Mouse (Mus musculus) R1 (cell line): Measurements from ENCODE around the gene Stk11.

Experiments used
- DNase-seq: peaks from one replicate; pipeline ENCODE4 v3.0.0-alpha.2; 2018; ENCODE audit warnings: low read depth, low spot score

The Stk11 gene

DNA sequence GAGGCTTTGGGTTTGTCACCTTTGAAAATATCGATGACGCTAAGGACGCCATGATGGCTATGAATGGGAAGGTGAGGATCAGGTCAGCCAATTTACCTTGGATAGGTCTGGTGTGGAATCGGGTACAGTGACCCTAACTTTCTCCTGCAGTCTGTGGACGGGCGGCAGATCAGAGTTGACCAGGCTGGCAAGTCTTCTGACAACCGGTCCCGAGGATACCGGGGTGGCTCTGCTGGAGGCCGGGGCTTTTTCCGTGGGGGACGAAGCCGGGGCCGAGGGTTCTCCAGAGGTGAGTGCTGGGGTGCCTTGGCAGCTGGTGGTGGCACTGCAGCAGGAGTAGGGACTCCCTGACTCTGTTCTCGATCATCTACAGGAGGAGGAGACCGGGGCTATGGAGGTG is 54.4 kb downstream of the Stk11 start:
- no peak for DNase-seq

DNA sequence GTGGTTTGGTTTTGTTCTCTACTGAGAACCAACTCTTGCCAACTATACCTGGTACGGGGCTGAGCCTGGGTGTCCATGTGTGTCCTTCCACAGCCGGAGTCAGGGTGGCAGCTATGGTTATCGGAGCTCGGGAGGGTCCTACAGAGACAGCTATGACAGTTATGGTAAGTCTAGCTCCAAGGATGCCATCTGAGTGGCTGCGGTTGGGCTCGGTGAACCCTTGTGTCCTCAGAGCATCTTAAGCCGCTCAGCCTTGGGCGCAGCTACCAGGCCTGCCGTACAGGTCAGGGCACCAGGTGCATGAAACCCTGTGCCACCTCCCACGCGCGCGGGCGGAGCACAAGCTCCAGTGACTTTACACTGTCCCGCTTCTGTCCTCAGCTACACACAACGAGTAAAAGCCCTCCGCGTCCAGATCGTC is 55.0 kb downstream of the Stk11 start:
- no peak for DNase-seq

DNA sequence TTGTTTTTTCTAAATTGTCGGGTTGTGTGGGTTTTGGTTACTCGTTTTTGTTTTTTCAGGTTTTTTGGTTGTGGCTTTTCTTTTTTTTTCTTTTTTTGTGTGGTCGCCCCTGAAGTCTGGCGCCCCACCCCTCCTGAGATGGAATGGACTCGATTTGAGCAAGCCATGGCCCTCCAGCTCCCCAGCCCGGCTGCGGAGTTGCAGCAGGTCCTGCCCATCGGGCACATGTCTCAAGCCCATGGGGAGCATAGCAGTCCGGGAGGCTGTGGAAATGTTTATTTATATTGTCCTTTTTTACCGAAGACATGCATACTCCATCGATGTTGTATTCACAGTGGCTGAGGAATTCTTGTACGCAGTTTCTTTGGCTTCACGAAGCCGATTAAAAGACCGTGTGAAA is 55.6 kb downstream of the Stk11 start:
- DNase-seq = no peak

GRCm38 (mm10) chr10:80171760-80172526 is 56.3 kb downstream of the Stk11 start:
- no peak for DNase-seq

DNA sequence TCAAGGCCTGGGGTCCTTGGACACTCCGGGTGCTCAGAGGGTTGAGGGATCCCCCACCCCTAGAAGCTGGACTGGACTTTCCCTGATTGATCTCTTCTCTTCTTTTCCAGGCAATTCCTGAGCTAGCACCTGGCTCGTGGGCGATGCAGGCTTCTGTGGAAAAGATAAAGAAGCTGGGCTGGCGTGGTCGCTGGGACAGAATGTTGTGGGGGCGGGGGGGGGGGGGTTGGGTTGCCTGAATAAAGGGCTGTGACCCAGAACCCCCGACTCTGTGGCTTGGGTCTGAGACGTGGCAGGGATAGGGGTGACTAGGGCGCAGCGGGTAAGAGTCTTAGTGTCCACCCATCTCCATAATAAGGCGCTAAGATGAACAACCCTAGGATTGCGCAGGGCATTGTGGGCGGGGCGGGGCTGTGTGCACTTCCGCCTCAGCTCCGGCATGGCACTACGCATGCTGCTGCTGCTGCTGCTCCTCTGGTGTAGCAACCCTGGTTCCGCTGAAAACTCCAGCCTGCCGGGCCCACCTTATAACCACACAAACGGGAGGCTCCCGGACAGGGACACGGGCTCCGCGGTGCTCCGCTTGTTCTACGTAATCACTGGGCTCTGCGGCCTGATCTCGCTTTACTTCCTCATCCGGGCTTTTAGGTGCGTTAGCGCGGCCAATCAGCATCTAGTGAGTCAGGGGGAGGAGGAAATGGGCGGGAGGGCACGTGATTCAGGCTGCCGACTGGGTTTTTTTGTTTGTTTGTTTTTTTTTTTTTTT is 57.1 kb downstream of the Stk11 start, which contains the start of gene 1600002K03Rik:
TSS of gene 1600002K03Rik (plus strand) at position 418 of the 766 bp plus-strand sequence.
- DNase-seq = peak; percentile 97

DNA sequence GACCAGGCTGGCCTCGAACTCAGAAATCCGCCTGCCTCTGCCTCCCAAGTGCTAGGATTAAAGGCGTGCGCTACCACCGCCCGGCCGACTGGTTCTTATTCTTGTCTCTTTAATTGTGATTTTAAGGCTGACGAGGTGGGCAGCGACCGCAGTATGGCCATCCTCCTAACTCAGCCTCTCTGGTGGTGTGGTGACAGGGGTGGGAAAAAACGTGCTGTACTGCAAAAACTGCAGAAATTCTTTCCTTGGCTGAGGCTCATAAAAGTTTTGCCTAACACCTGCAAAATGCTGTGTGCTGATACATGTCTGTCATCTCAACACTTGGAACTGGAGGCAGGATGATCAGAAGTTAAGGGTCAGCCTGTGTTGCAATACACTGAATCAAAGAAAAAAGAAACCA is 57.8 kb downstream of the Stk11 start:
- DNase-seq = no peak

DNA sequence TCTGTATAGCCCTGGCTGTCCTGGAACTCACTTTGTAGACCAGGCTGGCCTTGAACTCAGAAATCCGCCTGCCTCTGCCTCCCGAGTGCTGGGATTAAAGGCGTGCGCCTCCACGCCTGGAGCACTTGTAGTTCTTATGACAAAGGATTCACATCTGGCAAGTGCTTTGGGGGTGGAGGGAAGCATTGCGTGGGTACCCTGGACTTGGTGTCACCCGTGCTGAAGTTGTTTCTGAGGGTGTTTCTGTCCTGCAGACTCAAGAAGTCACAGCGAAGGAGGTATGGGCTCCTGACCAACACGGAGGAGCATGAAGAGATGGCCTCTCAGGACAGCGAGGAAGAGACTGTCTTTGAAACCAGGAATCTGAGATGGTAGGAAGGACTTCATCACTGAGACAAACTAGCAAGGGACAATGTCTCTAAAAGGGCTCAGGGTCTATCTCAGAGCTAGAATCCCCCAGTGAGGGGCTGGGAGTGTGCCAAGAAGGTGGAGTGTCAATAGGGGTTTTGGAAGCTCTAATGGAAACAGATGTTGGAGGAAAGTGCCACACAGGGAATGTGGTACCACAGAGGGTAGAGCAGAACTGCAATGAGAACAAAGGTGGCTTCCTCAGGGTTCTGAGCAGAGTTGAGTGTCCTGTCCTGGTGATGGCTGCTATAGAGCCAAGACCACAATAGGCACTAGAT is 58.5 kb downstream of the Stk11 start:
- DNase-seq = no peak

DNA sequence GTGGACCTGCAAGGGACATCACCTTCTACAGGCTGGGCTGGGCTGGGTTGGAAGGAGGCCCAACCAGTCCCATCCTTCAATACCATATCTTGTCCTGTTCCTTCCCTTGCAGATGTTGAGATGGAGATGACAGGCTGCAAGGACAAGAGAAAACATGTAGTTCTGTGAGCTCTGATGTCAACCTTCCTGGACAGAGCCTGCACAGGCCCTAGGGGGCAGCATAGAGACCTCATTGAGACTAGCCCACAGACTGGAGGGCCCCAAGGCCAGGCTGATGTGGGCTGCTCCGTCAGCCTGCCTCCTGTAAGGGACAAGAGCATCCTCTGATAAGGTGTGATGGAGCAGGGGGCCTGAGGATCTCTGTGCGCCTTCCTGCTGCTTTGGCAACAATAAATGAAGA is 59.1 kb downstream of the Stk11 start:
- peak; percentile 78 for DNase-seq

DNA sequence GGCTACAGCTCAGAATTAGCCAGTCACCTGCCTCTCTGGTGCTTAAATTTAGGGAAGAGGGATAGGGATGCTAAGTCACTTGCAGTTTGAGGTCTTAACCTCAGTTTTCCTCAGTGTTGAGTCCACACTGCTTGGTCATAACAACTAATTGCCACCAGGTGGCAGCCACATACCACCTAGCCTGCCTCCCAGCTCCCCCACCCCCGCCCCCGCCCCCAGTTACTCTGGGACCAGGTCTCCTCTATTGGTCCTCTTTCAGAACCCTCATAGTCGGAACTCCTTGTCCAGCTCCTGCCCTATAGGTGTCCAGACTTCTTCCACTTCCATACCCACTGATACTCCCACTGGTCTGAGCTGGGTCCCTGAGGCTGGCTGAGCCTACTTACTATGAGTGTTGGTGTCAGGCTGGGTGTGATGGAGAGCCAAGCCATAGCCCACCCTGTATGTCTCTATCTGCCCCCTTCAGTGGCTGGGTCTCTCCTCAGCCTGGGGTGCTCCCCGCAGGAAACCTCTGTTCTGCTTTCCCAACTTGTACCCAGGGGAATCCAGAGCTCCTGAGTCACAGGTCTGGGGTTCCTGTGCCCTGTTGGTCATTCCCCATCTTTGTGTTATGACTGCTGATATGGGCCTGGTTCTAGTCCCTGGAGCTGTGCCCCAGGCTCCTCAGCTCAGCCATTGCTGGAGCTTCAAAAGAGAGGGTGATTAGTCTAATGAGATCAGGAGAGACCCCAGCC is 60.1 kb downstream of the Stk11 start:
- peak; percentile 67 for DNase-seq

GRCm38 (mm10) chr10:80176270-80176834 is 60.7 kb downstream of the Stk11 start:
- DNase-seq = no peak

DNA sequence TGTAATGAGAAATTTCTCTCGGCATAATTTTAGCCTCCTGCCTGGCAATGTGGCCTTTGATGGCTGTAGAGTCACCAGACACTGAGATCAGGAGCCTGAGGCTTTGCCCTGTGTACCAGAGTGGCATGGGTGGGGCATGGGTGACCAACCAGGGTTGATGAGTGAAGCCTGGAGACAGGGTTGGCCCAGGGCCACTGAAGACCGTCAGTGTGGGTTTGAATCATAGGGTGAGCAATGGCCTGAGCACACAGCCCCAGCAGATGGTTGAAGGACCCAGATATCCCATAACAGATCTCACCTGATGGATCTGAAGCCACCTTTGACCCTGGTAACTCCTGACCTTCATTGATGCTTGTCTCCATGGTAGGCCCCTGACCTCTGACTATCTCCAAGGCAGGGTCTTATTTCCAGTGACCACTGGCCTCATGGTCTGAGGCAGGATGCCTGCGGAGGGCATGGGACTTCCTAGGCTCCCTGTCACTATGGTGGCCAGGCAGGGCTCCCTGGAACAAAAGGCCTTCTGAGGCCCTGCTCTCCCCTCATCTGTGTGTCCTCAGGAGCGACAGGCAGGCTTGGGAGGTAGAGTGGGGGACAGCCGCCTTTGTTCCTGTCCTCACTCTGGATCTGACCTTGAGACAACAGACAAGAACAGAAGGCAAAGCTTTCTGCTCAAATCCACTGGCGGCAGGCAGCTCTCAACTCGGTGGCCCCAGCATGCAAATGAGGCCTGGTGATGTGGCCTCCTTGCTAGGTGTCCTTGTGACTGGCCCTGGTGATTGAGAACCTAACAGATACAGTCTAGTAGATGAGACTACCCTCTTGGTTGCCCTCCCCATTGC is 62.1 kb downstream of the Stk11 start:
- no peak for DNase-seq

DNA sequence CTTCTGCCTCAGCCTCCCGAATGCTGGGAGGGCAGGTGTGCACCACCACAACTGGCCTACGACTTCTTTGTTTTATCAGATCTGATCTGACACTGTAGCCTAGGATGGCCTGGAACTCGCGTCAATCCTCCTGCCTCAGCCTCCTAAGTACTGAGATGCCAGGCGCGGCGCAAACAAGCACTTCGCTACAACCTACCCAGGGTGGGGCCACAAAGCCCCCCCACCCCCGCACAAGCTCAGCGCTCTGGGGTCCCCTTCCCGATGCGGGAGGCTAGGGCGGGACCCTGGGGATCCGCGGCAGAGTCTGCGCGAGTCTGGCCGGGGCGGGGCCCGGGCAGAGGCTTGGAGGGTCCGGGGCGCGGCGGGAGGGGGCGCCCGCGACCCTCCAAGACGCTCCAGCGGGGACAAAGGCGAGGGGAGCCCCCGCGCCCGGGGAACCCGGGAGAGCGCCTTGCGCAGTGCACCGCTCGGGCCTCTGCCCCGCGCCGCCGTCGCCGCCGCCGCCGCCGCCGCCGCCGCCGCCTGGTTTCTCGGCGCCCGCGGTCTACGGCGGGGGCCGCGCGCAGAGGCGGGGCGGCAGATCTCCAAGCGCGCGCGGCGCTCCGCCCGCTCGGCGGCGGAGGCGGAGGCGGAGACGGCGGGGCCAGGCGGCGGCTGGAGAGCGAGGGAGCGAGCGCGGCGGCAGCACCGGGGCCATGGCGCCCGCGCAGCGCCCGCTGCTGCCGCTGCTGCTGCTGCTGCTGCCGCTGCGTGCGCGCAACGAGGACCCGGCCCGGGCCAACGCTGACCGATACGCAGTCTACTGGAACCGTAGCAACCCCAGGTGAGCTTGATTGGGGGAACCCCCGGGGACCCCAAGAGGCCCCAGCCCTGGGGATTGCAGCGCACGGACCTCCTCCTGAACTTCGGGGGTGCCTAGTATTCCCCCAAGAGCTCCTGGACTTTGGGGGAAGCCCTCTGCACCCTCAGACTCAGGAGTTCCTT is 63.8 kb downstream of the Stk11 start, which contains the start of gene Efna2:
TSS of gene Efna2 (plus strand) at position 415 of the 984 bp plus-strand sequence.
- peak; percentile 65 for DNase-seq
